Mouse (Mus musculus) CD4-positive, CD25-positive, alpha-beta regulatory T cell, adult 9 weeks (primary cell): ENCODE measurements around the gene 6030445D17Rik. TPM values are rescaled to one million over a fixed set of nuclear protein-coding genes. Genes with fewer than 3 reads are reported as not detected.

Experiments
- polyA plus RNA-seq: library from polyadenylated mRNA; unstranded; fragments of 100-300 nt; shearing (Covaris generic); gene quantifications from one replicate; pipeline ENCODE4 v1.2.1, GENCODE M21; 2017

Gene 6030445D17Rik
- not detected for polyA plus RNA-seq

GRCm38 (mm10) chr4:136462086-136462838 is at the start of gene 6030445D17Rik:
TSS of gene 6030445D17Rik (plus strand) at chr4:136462250.

DNA sequence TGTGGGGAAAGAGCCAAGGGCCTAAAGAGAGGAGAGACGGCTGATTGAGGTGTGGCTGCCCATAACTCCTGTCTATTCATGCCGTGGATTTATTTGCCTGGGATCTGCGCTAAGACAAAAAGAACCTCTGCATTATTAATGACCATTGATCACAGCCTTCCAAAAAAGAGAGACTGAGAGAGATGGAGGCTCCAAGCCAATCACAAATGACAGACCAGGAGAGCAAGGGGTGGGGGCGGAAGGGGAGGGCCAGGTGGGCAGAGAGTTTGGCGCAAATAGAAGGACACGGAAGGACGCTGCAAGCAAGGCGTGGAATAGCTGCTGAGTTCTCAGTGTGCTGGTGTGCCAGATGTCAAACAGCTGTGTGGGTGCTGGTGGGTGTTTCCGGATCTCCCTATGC is 38.8 kb upstream of the 6030445D17Rik start, which contains the start of gene Htr1d:
Htr1d (plus strand) TSS at position 301 of the 400 bp plus-strand sequence.

DNA sequence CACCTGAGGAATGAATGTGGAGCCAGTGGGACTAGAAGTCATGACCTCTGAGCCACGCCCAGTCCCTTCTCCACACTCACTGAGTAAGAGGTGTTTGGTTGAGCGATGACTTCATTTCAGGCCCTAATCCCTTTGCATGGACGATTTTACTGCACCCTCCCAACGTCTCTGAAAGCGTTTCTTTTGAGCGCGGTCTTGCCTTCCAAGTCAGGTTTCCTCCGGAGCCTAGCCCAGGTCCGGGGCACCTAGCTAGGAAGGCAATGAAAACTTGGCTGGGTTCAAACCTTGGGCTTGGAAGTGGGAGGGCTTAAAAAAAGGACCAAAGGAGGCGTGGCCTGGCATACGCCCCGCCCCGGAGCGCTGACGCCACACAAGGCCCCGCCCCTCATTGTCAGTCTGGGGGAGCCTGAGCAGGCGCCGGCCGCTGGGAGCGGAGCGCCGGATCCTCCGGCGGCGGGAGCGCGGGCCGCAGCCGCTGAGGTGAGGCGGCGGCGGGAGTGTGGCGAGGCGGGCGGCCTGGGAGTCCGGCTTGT is 7.4 kb downstream of the 6030445D17Rik start, which contains the start of gene Luzp1:
Luzp1 (plus strand) TSS at position 391 of the 533 bp plus-strand sequence.

Other genes starting within 250 kb of the 6030445D17Rik start
- gene Tcea3, start 214.5 kb upstream of the 6030445D17Rik start, polyA plus RNA-seq: 0.58 TPM
- 12.7 TPM for gene Zfp46, start 177.6 kb upstream of the 6030445D17Rik start, polyA plus RNA-seq
- gene Hnrnpr, start 151.3 kb upstream of the 6030445D17Rik start, polyA plus RNA-seq: 147 TPM
- not detected for gene Htr1d, start 38.7 kb upstream of the 6030445D17Rik start, polyA plus RNA-seq
- 8.5 TPM for gene Luzp1, start 7.5 kb downstream of the 6030445D17Rik start, polyA plus RNA-seq
- gene Kdm1a, start 140.5 kb downstream of the 6030445D17Rik start, polyA plus RNA-seq: 8.8 TPM
- not detected for gene Tex46, start 148.2 kb downstream of the 6030445D17Rik start, polyA plus RNA-seq
- 0.09 TPM for gene Lactbl1, start 160.4 kb downstream of the 6030445D17Rik start, polyA plus RNA-seq